Mouse (Mus musculus) CH12.LX (cell line): ENCODE measurements at regions not wholly inside any gene's neighbourhood (a gene's known extent, or its start where the extent isn't known, plus 50 kb on each side); places are given as distances from the start of the nearest gene placed in this dataset.

Experiments
- DNase-seq: peaks from one replicate; pipeline ENCODE4 v3.0.0-alpha.2; 2013; ENCODE audit errors: extremely low read depth
- H3K27ac ChIP-seq: 2 replicates; pipeline ENCODE4 v1.5.1; 2012; ENCODE audit warnings: low read depth, mild to moderate bottlenecking, control low read depth, moderate library complexity; ENCODE audit not compliant: insufficient read depth
- H3K27me3 ChIP-seq: replicated peaks from 2 replicates; pipeline ENCODE3; 2012; ENCODE audit warnings: inconsistent platforms
- H3K36me3 ChIP-seq, 2 experiments: replicated peaks in 1 of 2; 2 replicates each; pipeline versions ENCODE3 to v1.6.1; 2012; ENCODE audit warnings: inconsistent platforms in 1 of 2, low read length in 1 of 2, mild to moderate bottlenecking in 1 of 2, mixed read lengths in 1 of 2, moderate library complexity in 1 of 2; ENCODE audit not compliant: control insufficient read depth in 1 of 2, insufficient read depth in 1 of 2
- H3K4me1 ChIP-seq, 2 experiments: 2 replicates each; pipeline ENCODE4 v1.6.1; 2012; ENCODE audit warnings: inconsistent platforms in 1 of 2, moderate library complexity in 1 of 2; ENCODE audit not compliant: insufficient read depth in 2 of 2, control insufficient read depth in 1 of 2
- H3K4me2 ChIP-seq: 2 replicates; pipeline ENCODE4 v1.6.1; 2012; ENCODE audit warnings: low read depth, mild to moderate bottlenecking, control low read depth; ENCODE audit not compliant: poor library complexity, insufficient read depth, severe bottlenecking
- H3K4me3 ChIP-seq, 3 experiments: fragments of 150-350 bp in 1 of 3; sonication (generic) in 1 of 3; replicated peaks in 1 of 3; 2 replicates each; pipeline versions ENCODE3 to v1.5.1; 2011 to 2012; ENCODE audit warnings: low read depth in 2 of 3, low read length in 2 of 3, mild to moderate bottlenecking in 2 of 3, moderate library complexity in 2 of 3, control low read depth in 1 of 3, improper control_type of control experiment in 1 of 3, inconsistent platforms in 1 of 3, mixed read lengths in 1 of 3; ENCODE audit not compliant: poor library complexity in 1 of 3
- H3K79me2 ChIP-seq: replicated peaks from 2 replicates; pipeline ENCODE4 v1.6.1; 2012; ENCODE audit warnings: mild to moderate bottlenecking, moderate library complexity; ENCODE audit not compliant: control insufficient read depth, poor library complexity, insufficient read depth, severe bottlenecking; ENCODE audit errors: extremely low read depth
- H3K9ac ChIP-seq: 2 replicates; pipeline ENCODE4 v1.6.1; 2012; ENCODE audit warnings: low read depth, mild to moderate bottlenecking, control low read depth, moderate library complexity; ENCODE audit not compliant: insufficient read depth
- H3K9me3 ChIP-seq: replicated peaks from 2 replicates; pipeline ENCODE3; 2012; ENCODE audit warnings: low read length, inconsistent platforms, mixed read lengths
- CHD1 ChIP-seq: IDR thresholded peaks from 2 replicates; pipeline ENCODE4 v1.6.1; 2012; ENCODE audit warnings: low read depth, low read length, improper control_type of control experiment, inconsistent platforms
- CTCF ChIP-seq, 2 experiments: IDR thresholded peaks in 1 of 2; conservative IDR thresholded peaks in 1 of 2; 2 replicates each; pipeline ENCODE4 v1.5.1; 2011 to 2012; ENCODE audit warnings: low read depth in 2 of 2, low read length in 2 of 2, improper control_type of control experiment in 1 of 2, inconsistent platforms in 1 of 2, mild to moderate bottlenecking in 1 of 2, moderate library complexity in 1 of 2
- EP300 ChIP-seq: IDR thresholded peaks from 2 replicates; pipeline ENCODE4 v1.6.1; 2011; ENCODE audit warnings: low read length, improper control_type of control experiment
- ETS1 ChIP-seq: conservative IDR thresholded peaks from 2 replicates; pipeline ENCODE4 v1.6.1; 2012; ENCODE audit warnings: low read depth, mild to moderate bottlenecking, inconsistent platforms, low read length, improper control_type of control experiment, moderate library complexity
- HCFC1 ChIP-seq: IDR thresholded peaks from 2 replicates; pipeline ENCODE4 v1.6.1; 2012; ENCODE audit warnings: low read depth, mild to moderate bottlenecking, inconsistent platforms, low read length, improper control_type of control experiment
- IRF4 ChIP-seq: IDR thresholded peaks from 2 replicates; pipeline ENCODE4 v1.6.1; 2014; ENCODE audit warnings: low read depth, mild to moderate bottlenecking, inconsistent platforms, low read length, improper control_type of control experiment
- KAT2A ChIP-seq: IDR thresholded peaks from 2 replicates; pipeline ENCODE4 v1.6.1; 2012; ENCODE audit warnings: low read length, improper control_type of control experiment, inconsistent platforms; ENCODE audit not compliant: insufficient replicate concordance
- MAZ ChIP-seq: IDR thresholded peaks from 2 replicates; pipeline ENCODE4 v1.6.1; 2012; ENCODE audit warnings: low read depth, mild to moderate bottlenecking, inconsistent platforms, low read length, improper control_type of control experiment, moderate library complexity
- MEF2A ChIP-seq: IDR thresholded peaks from 2 replicates; pipeline ENCODE4 v1.6.1; 2014; ENCODE audit warnings: low read depth, mild to moderate bottlenecking, inconsistent platforms, low read length, improper control_type of control experiment, borderline replicate concordance
- MXI1 ChIP-seq: IDR thresholded peaks from 2 replicates; pipeline ENCODE4 v1.6.1; 2011; ENCODE audit warnings: mild to moderate bottlenecking, low read depth, low read length, improper control_type of control experiment
- NRF1 ChIP-seq: IDR thresholded peaks from 2 replicates; pipeline ENCODE4 v1.6.1; 2014; ENCODE audit warnings: low read depth, mild to moderate bottlenecking, inconsistent platforms, low read length, improper control_type of control experiment, moderate library complexity
- RAD21 ChIP-seq: IDR thresholded peaks from 2 replicates; pipeline ENCODE4 v1.6.1; 2011; ENCODE audit warnings: low read depth, mild to moderate bottlenecking, low read length, improper control_type of control experiment, moderate library complexity
- SMC3 ChIP-seq: IDR thresholded peaks from 2 replicates; pipeline ENCODE4 v1.6.1; 2011; ENCODE audit warnings: low read depth, low read length, improper control_type of control experiment
- TCF12 ChIP-seq: IDR thresholded peaks from 2 replicates; pipeline ENCODE4 v1.6.1; 2014; ENCODE audit warnings: low read depth, mild to moderate bottlenecking, inconsistent platforms, low read length, improper control_type of control experiment
- USF1 ChIP-seq: IDR thresholded peaks from 2 replicates; pipeline ENCODE4 v1.6.1; 2014; ENCODE audit warnings: low read depth, mild to moderate bottlenecking, inconsistent platforms, low read length, improper control_type of control experiment
- USF2 ChIP-seq: conservative IDR thresholded peaks from 2 replicates; pipeline ENCODE4 v1.6.1; 2011; ENCODE audit warnings: low read depth, low read length, improper control_type of control experiment
- ZKSCAN1 ChIP-seq: IDR thresholded peaks from 2 replicates; pipeline ENCODE4 v1.6.1; 2012; ENCODE audit warnings: low read depth, inconsistent platforms, low read length, improper control_type of control experiment, borderline replicate concordance
- ZNF384 ChIP-seq: IDR thresholded peaks from 2 replicates; pipeline ENCODE4 v1.6.1; 2012; ENCODE audit warnings: low read depth, low read length, improper control_type of control experiment, inconsistent platforms
- dilution Hi-C: fragments of 300-500 bp; cut with MboI; formaldehyde crosslinking; loops from 2 replicates; pipeline ENCODE4 v1.14.3; 2020; ENCODE audit warnings: low sequenced_read_pairs; ENCODE audit not compliant: extremely low pct_unique_long_range_greater_than_20kb, extremely low pct_ligation_motif_present
- in situ Hi-C: fragments of 300-500 bp; cut with MboI; formaldehyde crosslinking; loops from 3 replicates; pipeline ENCODE4 v1.14.3; 2019; ENCODE audit warnings: low sequenced_read_pairs, low pct_ligation_motif_present, low pct_unique_long_range_greater_than_20kb, mixed read lengths

DNA sequence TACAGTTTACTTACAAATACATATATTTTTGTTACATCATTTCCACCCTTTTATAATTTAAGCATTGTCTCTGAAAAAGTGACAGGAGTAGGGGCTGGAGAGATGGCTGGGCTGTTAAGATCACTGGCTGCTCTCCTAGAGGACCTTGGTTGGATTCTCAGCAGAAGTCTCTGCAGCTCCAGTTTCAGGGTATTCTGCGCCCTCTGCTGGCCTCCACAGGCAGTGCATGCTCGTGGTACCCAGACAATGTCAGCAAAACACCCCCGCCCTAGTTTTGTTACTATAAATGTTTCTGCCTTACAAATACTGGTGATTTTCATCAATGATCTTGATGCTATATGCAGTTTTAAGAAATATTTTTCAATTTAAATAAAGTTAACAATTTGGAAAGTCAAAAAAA lies 190.7 kb upstream of the Tas2r134 start:
- no peak overlapping the region for H3K9ac ChIP-seq
- in situ Hi-C loops (no loop called here), dilution Hi-C loops (no loop called here)
- TF ChIP-seq USF2 (no peak), CTCF (conservative IDR thresholded peaks at IDR 0.05 in 1 of 2, IDR thresholded peaks at IDR 0.05 in 1 of 2; ENCODE audit: low read depth in 2 of 2, low read length in 2 of 2) (peak; percentile 63 to 67), RAD21 (peak; percentile 54), SMC3 (peak; percentile 52)
- no peaks in the 10 kb centered on the region for H3K9me3 ChIP-seq
- DNase-seq = peak; percentile 37
- H3K36me3 ChIP-seq = no peaks in the 10 kb centered on the region
- no peaks in the 10 kb centered on the region for H3K27me3 ChIP-seq
- 0 out of 4 replicates have a peak, but pooled peaks cover 0 to 3% of the 10 kb centered on the region in 2 experiments for H3K4me1 ChIP-seq
- no peak overlapping the region for H3K27ac ChIP-seq
- no peaks in the 10 kb centered on the region for H3K79me2 ChIP-seq
- no peak overlapping the region for H3K4me2 ChIP-seq
- H3K4me3 ChIP-seq = no peak overlapping the region

DNA sequence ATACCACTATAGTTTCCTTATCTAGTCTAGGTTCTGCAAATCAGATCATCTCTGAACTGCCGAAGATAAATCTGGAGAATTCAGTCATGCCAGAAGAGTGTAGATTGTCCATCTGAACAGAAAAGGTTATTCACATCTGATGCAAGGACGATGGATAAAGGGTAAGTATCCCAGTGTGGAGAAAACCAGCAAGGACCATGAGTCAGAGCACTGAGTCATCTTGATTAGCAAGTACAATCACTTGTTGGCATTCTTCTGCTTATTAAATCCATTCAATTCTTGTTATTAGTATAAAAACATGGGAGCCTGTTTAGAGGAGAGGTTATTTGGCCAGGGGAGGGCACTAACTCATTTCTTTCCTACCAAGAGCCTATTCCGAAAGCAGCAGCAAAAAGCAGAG lies 195.7 kb upstream of the Tas2r134 start:
- no peak for TF ChIP-seq KAT2A
- TF ChIP-seq MXI1 = no peak
- no peak for TF ChIP-seq MEF2A
- TF ChIP-seq IRF4 = no peak
- TF ChIP-seq CHD1 = no peak
- no peak for TF ChIP-seq MAZ
- no peak for TF ChIP-seq NRF1
- no peak for TF ChIP-seq EP300
- TF ChIP-seq ZNF384 = no peak
- TF ChIP-seq HCFC1 = no peak
- no peak for TF ChIP-seq ZKSCAN1
- TF ChIP-seq TCF12 = no peak
- no peak for TF ChIP-seq USF1
- TF ChIP-seq ETS1 = no peak
- Histone ChIP-seq H3K4me2 (no peak overlapping the region), H3K9me3 (no peaks in the 10 kb centered on the region), H3K27me3 (no peaks in the 10 kb centered on the region), H3K36me3 (no peaks in the 10 kb centered on the region), H3K9ac (no peak overlapping the region), H3K4me3 (no peak overlapping the region), H3K4me1 (no peaks in the 10 kb centered on the region), H3K27ac (no peak overlapping the region), H3K79me2 (no peaks in the 10 kb centered on the region)
- dilution Hi-C loops (no loop called here), in situ Hi-C loops (no loop called here)
- DNase-seq = no peak
